Mouse (Mus musculus) brain, embryonic 14.5 days (tissue): ENCODE measurements at regions not wholly inside any gene's neighbourhood (a gene's known extent, or its start where the extent isn't known, plus 50 kb on each side); places are given as distances from the start of the nearest gene placed in this dataset.

ENCODE experiments used
- CTCF ChIP-seq: fragments of 200-500 bp; IDR thresholded peaks from 2 replicates; pipeline ENCODE4 v1.5.1; 2012; ENCODE audit warnings: inconsistent platforms, mild to moderate bottlenecking, moderate library complexity, borderline replicate concordance; ENCODE audit not compliant: insufficient read depth, insufficient read length; ENCODE audit errors: extremely low read depth
- POLR2A ChIP-seq: fragments of 200-500 bp; IDR thresholded peaks from 2 replicates; pipeline ENCODE4 v1.6.1; 2012; ENCODE audit warnings: mild to moderate bottlenecking, inconsistent platforms, borderline replicate concordance; ENCODE audit not compliant: poor library complexity, insufficient read depth, insufficient read length, severe bottlenecking; ENCODE audit errors: extremely low read depth

- TF ChIP-seq CTCF (no peak), POLR2A (no peak)
Measured at GRCm38 (mm10) chr13:70454592-70455390, 182.6 kb downstream of the Ice1 start.
